Mouse (Mus musculus): ENCODE results near the gene Atrnl1.
A peak's percentile ranks its signal among the peaks of the same experiment; 100 is the strongest.
"Not testable (repeated sequence)": the region's sequence is repeated elsewhere in the genome, so short reads cannot be mapped to it uniquely, and the experiment has no call there.

The Atrnl1 gene

GRCm38 (mm10) chr19:57961321-57961720 lies 350.5 kb downstream of the Atrnl1 start:
- DNase-seq (ENCODE audit: low read depth, low spot score): peak; percentile 25

GRCm38 (mm10) chr19:57961738-57962640 lies 351.2 kb downstream of the Atrnl1 start:
- DNase-seq (ENCODE audit: low read depth, low spot score): no peak

GRCm38 (mm10) chr19:57963874-57964273 lies 353.0 kb downstream of the Atrnl1 start:
- DNase-seq (ENCODE audit: low read depth, low spot score): no peak

- no peak for DNase-seq (ENCODE audit: low read depth, low spot score)
Observed at GRCm38 (mm10) chr19:57969766-57970165, 358.9 kb downstream of the Atrnl1 start.

GRCm38 (mm10) chr19:57970342-57970895 lies 359.6 kb downstream of the Atrnl1 start:
- no peak for DNase-seq (ENCODE audit: low read depth, low spot score)

- DNase-seq (ENCODE audit: low read depth, low spot score): no peak
Observed at GRCm38 (mm10) chr19:57975201-57975600, 364.4 kb downstream of the Atrnl1 start.

GRCm38 (mm10) chr19:57985918-57986900 lies 375.4 kb downstream of the Atrnl1 start:
- DNase-seq (ENCODE audit: low read depth, low spot score): no peak

- no peak for DNase-seq (ENCODE audit: low read depth, low spot score)
Observed at GRCm38 (mm10) chr19:57987696-57988393, 377.0 kb downstream of the Atrnl1 start.

GRCm38 (mm10) chr19:57988559-57989093 lies 377.8 kb downstream of the Atrnl1 start:
- no peak for DNase-seq (ENCODE audit: low read depth, low spot score)

- DNase-seq (ENCODE audit: low read depth, low spot score): no peak
Observed at GRCm38 (mm10) chr19:57991099-57991760, 380.4 kb downstream of the Atrnl1 start.

GRCm38 (mm10) chr19:57994174-57994833 lies 383.5 kb downstream of the Atrnl1 start:
- DNase-seq (ENCODE audit: low read depth, low spot score): not testable (repeated sequence)

GRCm38 (mm10) chr19:57995015-57995414 lies 384.2 kb downstream of the Atrnl1 start:
- no peak for DNase-seq (ENCODE audit: low read depth, low spot score)

- DNase-seq (ENCODE audit: low read depth, low spot score): peak; percentile 67
Observed at GRCm38 (mm10) chr19:57997961-57998360, 387.1 kb downstream of the Atrnl1 start.

GRCm38 (mm10) chr19:58011636-58012035 lies 400.8 kb downstream of the Atrnl1 start:
- no peak for DNase-seq (ENCODE audit: low read depth, low spot score)

- DNase-seq (ENCODE audit: low read depth, low spot score): no peak
Observed at GRCm38 (mm10) chr19:58015741-58016140, 404.9 kb downstream of the Atrnl1 start.

- DNase-seq (ENCODE audit: low read depth, low spot score): no peak
Observed at GRCm38 (mm10) chr19:58016561-58017453, 406.0 kb downstream of the Atrnl1 start.

- no peak for DNase-seq (ENCODE audit: low read depth, low spot score)
Observed at GRCm38 (mm10) chr19:58017468-58017867, 406.6 kb downstream of the Atrnl1 start.

GRCm38 (mm10) chr19:58018698-58019097 lies 407.9 kb downstream of the Atrnl1 start:
- no peak for DNase-seq (ENCODE audit: low read depth, low spot score)

Data from R1 (cell line).